Mouse (Mus musculus): ENCODE data around the gene Smim27.
"Not testable (repeated sequence)": the region's sequence is repeated elsewhere in the genome, so short reads cannot be mapped to it uniquely, and the experiment has no call there.

Smim27 gene

DNA sequence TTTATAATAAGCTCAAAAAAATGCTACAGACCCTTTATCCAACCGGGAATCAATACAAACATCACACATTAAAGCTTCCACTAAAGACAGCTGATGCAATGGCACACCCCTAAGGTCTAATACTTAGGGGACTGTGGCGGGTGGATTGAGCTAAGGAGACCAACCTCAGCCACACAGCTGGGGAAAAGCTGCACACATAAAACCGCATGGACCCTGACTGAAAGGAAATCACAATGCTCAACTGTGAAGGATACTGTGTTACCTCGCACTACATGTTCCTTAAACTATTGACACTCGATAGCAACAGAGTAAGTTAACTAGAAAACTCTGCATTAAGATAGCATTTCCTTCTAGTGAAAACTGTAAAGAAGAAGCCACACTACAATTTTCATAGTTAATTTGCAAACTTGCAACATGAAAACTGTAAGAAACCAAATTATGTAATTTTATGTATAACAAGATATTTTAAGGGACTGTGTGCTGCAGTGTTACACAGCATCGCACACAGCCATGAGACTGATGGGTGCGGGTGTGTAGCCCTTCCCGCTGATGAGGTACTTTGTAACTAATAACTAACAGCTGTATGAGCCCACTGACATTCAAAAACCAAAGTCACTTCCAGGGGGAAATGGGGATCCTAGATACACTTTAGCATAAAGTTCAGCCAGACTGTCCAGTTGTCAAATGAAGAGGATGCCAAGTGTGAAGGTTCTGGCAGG, 14.8 kb upstream of the Smim27 start:
- DNase-seq (ENCODE audit: low spot score in 2 of 2): no peak

DNA sequence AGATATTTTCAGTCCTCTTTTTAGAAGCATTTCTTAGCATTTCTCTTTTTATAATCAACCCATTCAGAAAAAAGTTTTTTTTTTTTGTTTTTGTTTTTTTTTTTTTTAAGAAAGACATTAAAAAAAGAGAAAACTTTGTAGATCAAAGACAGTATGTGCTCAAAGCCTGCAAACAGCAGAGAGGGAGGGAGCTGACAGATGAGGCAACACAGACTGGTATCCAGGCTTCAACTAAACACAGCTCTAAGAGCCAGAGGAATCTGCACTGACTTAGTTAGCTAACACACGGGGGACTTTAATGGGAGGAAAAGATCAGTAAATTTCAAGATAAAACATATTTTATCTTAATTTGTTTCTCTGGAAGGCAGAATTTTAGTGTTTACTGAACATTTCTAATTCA, 5.1 kb upstream of the Smim27 start:
- DNase-seq (ENCODE audit: low spot score in 2 of 2): no peak

DNA sequence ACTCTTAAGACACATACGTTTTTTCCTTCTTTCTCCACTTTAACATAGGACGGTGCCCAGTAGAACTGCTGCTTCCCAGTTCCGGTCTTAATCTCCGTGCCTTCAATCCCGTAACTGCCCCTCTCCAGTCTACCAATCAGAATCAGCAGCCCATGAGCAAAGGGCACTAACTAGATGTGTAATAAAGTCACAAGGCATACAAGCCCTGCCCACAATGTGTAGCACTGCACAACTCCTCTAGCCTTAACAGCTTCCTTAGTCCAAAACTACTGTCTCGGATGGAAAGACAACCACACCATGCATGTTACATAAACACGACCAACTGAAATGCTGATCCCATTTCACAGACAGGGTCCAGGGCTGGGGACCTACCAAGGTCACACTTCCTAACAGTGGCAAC, 1.7 kb upstream of the Smim27 start:
- no peak for DNase-seq (ENCODE audit: low spot score in 2 of 2)

DNA sequence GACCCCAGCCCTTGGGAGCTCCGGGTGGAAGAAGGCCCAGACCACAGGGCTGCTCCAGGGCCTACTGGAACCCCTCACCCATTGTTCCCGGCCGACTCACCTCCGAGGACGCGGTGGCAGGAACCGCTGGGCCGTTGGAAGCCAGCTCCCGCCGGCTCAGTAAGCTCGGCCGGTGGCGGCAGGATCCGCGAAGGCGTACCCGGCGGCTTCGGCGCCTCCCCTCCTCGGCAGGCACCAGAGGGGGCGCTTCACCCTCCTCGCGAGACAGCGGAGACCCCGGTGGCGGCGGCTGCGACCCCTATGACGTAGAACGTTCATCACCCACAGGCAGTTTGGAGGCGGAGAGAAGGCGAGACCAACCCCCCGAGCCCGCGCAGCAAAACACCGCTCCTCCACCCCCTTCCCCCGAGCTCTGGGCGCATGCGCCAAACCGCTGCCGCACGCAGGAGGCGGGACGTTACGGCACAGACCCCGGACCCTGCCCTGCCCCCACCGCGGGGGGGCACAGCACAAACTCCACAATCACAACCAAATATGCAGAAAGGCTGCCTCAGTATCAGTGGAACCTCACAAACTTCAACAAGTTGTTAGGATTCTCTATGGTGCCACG, 1.1 kb upstream of the Smim27 start:
- DNase-seq (ENCODE audit: low spot score in 2 of 2): peak; percentile 96 to 97

DNA sequence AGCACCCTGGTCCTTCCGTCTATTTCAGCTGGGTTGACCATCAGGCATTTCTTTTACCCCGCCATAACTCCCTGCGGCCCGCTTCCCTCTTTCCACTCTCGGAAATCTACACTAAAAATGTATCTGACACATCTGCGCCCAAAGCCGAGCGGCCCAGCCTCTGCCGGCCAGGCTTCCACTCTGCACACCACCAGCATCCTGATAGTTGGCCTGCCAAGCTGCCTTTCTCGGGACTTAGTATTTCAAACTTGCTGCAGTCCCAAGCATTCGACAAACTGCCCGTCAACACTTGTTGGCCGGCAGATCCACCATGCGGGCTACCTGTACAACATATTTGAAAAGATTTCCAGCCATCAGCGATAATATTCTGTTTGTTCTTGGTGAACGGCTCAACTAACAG, 544 bp upstream of the Smim27 start:
- peak in 1 of 2 experiments; percentile 48 for DNase-seq (ENCODE audit: low spot score in 2 of 2)

DNA sequence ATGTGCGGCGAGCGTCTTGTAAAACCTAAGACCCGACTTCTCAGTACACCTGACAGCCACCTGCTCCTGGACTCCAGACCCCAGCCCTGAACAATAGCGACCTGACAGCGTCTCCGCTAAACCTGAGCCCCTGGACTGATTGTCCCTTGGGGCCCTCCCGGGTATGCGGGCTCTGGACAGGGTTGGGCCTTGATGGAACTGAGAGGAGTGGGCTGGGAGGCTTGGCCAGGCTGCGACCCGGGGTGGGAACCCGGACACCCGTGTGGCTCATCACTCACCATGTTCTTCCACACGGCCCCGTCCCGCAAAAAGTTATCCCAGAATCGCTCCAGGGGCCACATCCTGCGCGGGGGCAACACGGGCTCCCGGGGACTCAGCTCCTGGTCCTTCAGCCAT, 9.5 kb downstream of the Smim27 start:
- peak in 1 of 2 experiments; percentile 43 for DNase-seq (ENCODE audit: low spot score in 2 of 2)

DNA sequence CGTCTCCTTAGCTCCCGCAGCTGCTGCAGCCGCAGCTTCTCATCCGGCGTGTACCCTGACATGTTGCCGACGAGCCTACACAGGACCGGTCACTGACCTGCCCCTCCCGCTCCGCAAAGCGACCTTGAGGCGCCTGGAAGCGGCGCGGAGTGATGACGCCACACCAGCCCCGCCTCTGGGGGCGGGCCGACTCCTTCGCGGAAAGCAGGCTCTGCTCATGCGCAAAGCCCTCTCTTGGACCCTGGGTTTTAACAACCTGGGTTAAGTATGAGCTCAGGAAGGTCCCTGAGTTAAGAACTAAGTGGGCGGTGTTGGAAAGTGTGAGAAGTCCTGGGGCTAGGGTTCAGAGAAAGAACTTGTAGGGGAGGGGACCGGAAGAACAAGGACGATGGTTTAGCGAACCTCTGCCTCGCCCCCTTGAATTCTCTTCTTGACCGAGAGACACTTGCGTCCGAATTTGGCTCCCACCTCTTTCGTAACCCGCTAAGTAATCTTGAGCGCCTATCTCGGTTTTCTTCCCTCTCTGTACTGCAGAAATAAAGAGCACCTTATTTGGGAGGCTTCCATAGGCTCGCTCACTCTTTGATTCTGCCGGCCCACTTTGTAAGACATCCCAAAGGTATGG, 10.0 kb downstream of the Smim27 start, which contains the start of gene Ndufb6:
TSS of gene Ndufb6 (minus strand) at position 146 of the 625 bp plus-strand sequence.
- DNase-seq (ENCODE audit: low spot score in 2 of 2): peak; percentile 95 to 97

DNA sequence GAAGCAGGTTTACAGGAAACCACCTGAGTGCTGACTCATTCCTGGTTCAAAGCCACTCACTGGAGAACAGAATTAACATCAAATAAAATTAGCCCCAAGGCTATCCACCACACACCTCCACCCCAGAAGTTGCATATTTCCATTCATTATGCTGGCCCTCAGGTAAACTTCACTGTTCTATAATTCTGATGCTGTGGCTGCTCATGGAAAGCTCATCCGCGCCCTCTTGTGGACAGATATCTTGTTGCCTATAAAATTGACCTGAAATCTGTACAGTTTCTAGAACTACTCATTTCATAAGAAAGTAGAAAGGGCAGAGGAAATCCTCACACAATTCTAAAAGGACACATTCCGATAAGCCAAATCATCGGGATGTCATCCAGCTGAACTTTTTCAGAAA, 16.2 kb downstream of the Smim27 start:
- DNase-seq (ENCODE audit: low spot score in 2 of 2): peak; percentile 68 to 78

DNA sequence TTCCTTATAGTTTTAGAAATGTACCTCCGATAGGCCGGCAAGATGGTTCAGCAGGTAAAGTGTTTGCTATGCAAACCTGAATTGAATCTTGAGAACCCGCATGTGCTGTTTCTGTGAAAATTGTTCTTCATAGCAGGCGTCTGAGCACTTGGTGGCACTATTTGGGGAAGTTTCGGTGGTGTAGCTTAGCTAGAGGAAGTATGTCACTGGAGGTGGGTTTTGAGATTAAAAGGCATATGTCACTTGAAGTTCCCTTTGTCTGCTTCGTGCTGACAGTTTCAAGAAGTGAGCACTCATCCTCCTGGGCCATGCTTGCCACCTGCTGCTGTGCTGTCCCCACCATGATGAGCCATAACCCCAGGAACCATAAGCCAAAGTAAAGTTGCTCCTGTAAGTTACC, 18.0 kb downstream of the Smim27 start:
- no peak for DNase-seq (ENCODE audit: low spot score in 2 of 2)

DNA sequence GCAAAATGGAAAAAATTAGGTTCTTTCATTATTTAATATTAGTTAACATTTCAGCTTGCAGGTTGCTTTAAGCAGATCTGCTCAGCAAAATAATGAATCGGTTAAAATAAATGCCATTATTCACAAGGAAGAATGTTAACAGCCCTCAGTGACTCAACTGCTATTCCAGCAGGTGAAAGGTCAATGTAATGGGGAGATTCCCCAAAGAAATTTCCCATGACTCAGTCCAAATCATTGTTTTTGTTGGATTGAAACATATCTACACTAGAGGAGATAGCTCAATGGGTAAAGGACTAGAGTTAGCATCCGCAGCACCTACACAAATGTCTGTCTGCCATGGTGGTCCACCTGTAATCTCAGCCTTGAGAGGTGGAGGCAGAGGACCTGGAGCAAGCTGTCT, 19.7 kb downstream of the Smim27 start:
- no peak for DNase-seq (ENCODE audit: low spot score in 2 of 2)

DNA sequence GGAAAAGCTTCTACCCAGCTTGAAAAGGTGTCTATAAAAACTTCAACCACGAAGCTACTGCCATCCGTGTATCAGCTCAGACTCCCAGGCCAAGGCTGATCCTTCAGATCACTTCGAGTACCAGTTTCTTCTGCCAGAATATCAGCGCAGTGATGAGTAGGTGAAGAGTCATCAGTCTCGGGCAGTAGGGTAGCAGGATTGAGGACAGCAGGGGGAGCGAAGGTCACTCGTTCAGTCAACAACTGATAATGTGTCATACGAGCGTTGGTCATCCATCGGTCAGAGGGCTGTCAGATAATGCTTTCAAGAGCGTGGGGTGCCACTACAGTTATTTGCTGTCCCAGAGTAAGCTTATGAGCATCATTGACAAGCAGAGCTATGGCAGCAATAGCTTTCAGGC, 22.1 kb downstream of the Smim27 start:
- DNase-seq (ENCODE audit: low spot score in 2 of 2): not testable (repeated sequence)

DNA sequence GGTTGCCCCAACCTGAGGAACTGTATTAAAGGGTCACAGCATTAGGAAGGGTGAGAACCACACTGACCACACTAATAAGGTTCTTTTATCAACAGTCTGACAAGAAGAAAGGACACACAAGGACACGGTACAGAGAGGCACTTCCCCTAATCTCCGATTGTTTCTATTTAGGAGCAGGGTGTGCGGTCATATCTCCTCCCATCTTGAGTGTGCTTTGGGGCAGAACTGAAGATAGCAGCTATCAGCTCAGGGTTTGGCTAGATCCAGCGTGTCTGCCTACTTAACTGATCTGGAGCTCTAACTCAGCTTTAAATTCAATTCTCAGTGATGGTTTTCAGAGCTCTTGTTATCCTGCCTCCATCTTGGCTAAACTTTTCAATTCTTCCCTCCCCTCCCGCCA, 29.8 kb downstream of the Smim27 start:
- no peak for DNase-seq (ENCODE audit: low spot score in 2 of 2)

DNA sequence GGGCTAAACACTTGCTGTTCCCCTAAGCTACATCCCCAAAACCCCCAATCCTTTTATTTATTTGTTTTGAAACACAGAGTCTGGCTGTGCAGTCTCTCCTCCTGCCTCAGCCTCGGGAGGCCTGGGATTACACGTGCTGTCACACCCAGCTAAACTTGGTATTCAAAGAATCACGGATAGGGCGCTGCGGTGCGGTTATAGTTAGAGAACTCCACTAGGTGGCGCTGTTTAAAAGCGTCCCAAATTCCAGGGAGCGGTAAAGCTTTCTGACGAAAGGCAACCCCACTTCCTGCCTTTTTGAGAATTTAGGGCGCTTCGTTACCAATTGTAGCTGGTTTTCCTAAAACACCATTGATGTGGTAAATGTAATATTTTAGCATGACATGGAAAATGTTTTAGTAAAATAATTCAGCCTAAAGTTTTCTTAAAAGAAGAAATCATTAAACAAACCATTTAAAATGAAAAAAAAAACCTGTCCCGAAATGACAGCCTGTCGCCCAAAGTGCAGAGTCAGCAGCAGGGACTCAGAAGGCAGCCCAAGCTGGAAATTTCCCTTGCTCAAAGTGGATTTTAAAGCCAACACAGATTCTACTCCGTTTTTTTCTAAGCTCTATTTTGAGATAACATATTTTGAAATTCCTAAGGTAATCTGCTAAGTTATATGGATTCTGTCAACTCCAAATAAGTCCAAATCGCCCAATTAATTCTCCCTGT, 31.9 kb downstream of the Smim27 start:
- DNase-seq (ENCODE audit: low spot score in 2 of 2): peak; percentile 83 to 88

DNA sequence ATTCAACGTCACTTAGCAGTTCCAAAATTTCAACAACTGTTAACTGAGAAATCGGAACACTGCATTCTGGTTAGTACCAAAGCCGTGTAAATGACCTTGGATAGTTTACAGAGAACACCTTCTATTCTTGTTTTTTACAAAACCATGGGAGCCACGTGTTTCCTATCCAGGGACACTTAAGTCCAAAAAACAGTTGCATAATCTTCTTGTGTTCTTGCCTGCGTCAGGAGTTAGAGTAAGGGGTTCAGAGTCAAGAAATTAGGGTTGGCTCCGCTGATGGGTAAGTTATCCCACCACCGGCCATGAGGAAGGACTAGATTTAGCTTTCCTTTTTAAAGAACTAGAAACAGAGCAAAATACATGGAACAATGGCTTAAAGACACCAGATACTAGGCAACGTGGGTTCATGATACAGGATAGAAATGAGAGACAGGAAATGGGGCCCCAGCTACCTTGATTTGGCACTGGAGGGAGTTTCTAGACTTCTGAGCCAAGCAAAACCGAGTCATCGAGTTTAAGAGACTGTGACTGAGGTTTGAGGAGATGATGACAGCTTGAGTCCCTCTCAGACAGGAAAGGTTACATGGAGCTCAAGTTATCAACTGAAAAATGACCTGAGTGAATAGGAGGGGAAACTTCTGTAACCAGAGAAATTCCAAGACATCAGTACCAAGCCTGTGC, 33.2 kb downstream of the Smim27 start:
- no peak for DNase-seq (ENCODE audit: low spot score in 2 of 2)

DNA sequence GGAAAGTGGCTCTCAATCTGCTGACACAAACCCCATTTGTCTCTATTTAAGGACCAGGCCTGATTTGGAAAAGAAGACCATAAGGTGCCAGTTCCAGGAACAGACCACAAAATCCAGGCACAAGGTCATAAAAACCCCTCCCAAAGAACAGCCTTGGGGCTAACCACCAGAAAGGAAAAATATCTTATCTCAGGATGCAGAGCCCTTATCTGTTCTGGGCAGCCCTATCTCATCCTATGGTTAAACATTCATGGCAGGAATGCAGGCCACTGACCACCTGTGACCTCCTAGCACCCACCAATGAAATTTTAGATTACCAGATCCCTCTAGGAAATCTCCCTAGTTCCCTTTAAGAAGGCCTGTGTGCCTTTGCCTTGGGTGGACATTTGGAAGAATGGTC, 40.3 kb downstream of the Smim27 start:
- no peak for DNase-seq (ENCODE audit: low spot score in 2 of 2)

DNA sequence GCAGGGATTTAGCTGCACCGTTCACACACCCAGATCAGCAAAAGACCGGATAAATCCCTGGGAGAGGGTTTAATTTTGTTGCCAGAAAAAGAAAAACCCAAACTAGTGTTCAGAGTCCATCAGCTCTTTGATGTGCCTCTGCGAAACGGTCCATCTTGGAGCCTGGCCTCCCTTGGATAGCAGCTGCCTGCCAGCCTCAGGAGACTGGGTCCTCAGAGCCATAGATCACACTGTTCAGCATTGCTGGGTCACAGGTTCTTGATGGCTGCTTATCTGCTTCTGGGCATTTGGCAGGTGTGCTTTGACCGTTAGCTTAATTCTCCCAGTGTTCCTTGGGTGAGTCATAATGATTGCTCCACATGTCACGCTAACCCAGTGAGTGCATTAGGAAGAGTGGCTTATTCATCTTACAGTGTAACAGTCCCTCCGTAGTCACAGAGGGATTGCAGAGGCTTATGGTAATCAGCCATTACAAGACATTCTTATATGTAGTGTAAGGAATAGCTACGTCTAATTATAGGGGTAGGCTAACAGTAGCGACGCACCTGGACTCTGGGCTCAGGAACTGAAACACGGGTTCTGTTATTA, 41.5 kb downstream of the Smim27 start:
- DNase-seq (ENCODE audit: low spot score in 2 of 2): no peak

DNA sequence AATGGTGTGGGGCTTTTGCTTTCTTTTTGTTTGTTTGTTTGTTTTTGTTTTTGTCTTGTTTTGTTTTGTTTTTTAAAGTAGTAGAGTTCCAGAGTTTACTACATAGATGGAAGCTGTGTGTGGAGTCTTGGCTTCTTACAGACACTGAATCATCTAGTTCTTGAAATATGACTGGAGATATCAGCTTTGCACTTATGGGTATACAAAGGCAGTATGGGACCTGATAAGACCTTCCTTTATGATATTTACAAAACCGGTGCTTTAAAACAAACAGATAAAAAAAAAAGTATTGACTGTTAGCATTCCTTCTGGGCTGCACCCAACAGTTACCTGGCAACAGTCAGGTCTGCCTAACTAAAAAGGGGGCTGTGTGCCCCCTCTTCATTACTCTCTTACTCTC, 42.8 kb downstream of the Smim27 start:
- DNase-seq (ENCODE audit: low spot score in 2 of 2): no peak

DNA sequence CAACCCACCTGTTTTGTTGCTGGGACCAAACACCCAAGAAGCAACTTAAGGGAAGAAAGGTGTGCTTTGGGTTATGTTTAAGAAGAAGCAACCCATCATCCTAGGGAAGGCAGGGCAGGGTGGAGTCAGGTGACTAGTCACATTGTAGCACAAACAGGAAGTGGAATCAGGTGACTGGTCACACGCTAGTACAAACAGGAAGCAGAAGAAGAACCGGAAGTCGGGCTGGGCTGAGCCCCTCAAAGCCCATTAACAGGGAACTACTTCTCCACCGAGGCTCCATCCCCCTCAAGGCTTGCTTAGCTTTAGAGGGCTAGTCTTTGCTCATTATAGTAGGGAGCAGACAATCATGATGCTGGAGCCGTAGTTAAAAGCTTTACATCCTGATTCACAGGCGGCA, 43.6 kb downstream of the Smim27 start:
- DNase-seq (ENCODE audit: low spot score in 2 of 2): no peak

DNA sequence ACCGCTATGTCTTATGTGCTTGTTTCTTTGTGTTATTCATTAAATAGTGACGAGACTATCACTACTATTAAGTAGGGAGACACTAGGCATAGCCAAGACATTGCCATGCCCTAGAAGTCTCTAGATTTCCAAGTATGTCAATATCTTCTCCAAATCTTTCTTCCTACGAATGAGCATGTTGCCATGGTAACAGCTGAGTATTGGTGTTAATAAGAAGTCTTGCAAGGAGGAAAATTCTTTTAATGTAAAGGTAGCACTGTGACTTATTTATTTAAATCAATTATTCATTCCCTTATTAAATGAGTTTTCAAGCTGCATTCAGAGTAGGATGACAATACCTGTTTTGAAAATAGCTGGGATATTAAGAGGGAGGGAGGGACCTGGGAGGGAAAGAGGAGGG, 48.0 kb downstream of the Smim27 start:
- no peak for DNase-seq (ENCODE audit: low spot score in 2 of 2)
